Mouse (Mus musculus) adipocyte (in vitro differentiated cells): ENCODE measurements around the gene Cc2d2a.

ENCODE experiments used
- DNase-seq: peaks from one replicate; pipeline ENCODE4 v3.0.0-alpha.2; 2016; ENCODE audit warnings: low spot score

The Cc2d2a gene

DNA sequence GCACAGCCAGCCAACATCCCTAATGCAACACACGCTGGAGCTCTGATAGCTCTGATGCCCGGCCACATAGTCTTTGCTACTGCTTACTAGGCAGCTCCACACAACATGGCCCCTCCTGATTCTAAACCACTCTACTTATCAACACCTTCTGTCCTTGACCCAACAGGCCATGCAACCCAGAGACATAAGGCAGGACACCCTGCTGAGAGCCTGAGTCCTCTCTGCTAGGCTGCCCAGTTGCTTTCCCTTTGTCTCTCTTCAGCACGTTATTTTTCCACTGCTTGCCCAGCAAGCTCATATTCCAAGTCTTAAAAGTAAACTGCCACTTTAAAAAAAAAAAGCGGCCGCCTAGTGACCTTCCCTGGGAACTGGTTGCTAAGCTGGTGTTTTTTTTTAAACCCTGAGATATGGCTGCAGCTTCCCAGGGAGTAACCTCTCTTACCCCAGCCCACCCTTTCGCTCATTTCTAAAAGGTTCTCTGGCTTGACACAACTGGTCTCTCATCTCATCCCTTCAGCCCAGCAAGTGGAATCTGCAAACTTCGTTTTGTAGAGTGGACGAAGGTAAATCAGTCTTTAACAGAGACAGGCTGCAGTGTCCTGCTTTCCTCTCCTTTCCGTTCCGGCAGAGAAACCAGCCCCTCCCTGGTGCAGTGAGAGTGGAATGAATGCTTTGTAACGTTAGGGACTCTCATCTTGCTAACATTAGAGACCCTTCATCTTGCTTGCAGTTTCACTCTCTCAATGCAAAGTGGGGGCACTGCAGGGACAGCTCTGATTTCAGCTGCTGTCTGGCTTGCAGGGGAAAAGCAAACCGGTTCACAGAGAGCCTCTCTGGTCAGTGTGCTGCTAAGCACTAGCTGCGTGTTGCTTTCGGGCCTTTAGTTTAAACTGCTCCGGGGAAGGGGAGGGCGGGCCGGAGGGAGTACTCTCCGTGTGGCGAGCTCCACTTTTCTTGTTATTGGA, at the start of gene Cc2d2a:
Cc2d2a (plus strand) TSS at position 350 of the 965 bp plus-strand sequence.
- DNase-seq = peak; percentile 85

DNA sequence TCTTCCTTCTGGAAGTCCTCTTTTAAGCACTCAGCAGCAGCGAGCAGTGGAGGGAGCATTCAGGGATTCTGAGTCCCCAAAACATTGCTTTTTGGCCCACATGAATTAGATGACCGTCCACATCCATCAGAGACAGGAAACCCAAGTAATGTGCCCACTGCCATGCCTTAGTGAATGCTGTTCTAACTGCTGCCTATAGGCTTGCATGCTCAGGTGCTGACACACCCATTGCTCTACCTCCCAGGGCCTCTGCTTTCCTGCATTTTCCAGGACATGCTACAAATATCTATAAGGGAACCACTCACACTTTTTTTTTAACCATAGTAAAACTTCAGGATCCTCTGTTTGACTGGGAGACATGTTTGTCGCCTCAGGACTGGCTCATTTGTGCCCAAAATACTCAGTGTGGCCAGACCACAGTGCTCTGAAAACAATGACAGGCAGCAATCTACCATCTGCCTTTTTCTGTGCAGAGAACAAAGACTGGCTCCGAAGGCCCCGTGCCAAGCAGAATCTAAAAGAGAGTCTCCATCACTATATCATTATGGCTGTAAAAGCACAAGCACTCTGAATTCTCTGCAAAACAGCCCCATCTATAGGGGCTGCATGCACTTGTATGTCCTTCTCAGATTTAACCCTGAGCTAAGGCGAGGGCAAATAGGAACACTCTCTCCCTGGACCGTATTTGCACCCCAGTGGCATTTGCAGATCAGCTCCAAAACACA, 40.4 kb upstream of the Cc2d2a start:
- DNase-seq = no peak

DNA sequence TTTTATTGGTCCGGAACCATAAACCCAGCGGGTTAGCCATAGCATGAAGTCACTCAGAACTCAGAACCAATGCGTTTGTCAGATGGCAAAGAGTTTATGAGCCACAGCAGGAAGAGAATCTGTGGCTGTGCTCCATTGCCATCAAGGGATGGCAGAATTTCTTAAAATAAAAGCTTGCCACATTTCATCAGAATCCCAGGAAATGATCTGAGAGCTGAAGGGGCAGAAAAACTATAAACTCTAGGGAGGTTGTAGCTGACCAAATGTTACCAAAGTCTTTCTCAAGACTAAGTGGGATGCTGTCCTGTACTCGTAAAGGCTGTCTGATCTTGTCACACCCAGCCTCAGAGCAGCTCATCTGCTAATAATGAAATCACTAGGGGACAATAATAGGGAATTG, 36.7 kb upstream of the Cc2d2a start:
- no peak for DNase-seq

DNA sequence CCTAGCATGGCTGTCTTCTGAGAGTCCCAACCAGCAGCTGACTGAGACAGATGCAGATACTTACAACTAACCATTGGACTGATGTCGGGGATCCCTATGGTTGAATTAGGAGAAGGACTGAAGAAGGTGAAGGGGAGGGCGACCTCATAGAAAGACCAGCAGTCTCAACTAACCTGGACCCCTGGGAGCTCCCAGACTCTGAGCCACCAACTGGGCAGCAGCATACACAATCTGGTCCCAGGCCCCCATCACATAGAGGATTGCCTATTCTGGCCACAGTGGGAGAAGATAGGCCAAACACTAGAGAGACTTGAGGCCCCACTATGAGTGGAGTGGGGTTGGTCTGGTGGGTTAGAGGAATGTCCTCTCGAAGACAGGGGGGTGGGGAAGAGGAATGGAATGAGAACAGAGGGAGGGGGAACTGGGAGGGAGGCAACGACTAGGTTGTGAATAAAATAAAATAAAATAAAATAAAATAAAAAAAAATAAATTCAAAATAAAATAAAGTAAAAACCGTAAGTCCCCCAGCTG, 28.0 kb upstream of the Cc2d2a start:
- no peak for DNase-seq

DNA sequence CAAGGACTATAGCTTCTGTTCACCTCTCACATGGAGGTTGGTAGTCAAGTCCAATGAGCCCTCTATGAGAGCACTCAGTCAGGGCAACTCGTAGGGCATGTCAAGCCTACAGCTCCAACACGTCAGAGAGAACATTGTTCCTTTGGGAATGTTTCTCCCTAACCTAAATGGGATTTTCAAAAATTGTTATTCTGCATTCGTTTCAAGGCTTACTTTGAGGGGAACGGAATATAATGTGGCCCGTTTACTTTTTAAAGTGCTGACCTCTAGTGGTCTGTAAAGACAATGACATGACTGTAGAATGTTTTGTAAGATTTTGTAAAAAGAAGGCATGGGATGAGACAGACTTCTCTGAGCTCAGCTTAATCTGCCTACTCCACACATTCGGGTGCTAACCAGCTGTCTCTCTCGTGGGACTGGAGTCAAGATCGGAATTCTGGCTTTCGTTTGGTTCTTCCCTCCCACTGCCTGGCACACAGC, 27.5 kb upstream of the Cc2d2a start:
- DNase-seq = peak; percentile 39

DNA sequence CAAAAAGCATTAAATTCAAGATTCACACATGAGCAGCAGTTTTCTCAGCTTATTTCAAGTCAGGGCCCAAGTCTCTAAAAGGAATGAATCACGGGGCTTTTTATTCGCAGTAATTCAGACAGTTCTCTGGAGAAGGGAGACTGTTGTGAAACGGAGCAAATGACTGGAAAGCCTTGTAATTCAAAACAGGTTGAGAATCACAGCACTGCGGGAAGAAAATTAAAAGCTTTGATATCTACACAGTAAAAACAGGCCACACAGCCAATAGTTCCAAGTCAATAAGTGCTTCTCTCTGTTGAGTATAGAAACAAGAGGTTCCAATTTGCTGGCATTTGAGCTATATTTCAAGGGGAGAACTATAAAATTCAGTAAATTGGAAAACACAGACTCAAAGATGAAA, 17.1 kb upstream of the Cc2d2a start:
- DNase-seq = no peak

DNA sequence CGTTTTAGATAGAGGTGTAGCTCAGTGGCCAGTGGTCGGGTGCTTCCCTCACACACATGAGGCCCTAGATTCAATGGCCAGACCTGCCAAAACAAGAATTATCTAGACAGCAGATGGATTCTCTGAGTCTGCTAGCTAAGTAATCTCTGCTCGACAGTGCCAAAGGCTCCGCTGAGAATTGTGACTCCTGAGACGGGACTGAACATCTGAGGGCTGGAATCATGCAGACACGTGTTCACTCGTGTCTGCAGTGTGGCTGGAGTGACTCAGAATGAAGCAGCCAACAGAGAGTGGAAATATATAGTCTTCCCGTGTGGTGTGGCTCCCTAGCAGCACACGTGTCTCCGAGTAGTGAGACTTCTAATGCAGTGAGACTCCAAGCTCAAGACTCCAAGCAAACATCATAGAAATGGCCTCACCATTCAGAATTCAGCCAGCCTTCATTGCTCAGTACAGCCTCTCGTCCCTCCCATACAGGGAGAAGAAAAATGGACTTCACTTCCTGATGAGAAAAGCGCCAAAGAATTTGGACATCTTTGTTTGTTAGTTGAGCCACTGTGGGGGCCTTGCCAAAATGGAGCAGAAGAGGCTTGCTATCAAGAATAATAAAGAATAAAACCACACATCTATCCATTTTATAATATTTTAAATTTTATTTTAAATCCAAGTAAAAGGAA, 14.9 kb upstream of the Cc2d2a start:
- no peak for DNase-seq

DNA sequence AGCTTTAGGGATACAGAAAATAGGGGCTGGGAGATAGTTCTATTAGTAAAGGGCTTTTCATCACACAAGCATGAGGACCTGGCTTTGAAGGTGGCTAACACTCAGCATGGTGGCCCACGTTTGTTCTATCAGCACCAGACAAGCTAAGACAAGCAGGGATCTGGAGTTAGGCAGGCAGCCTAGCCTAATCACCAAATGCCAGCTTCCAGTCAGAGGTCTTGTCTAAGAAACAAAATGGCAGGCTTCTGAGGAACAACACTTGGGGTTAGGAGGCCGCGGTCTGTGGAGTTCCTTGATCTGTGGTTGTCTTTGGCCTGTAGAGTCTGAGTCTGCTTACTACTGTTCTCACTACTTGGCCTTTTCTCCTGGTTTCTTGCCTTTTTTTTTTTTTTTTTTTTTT, 648 bp upstream of the Cc2d2a start:
- no peak for DNase-seq

DNA sequence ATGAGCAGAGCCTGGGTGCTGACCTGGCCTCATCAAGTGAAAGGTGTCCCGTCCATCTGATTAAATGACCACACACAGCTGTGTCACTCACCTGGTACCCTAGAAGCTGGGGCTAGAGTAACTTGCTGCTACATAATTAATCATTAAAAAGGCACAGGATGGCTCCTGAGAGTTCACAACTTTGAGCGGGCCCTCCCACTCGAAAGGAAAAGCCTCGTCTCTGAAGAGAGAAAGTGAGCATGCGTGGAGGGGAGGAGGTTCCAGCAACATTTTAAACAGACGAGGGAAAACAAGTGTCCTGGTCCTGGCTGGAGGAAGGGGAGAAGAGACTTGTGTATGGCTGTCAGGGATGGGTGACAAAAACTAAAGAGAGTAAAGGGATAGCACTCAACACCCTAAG, 1.4 kb downstream of the Cc2d2a start:
- no peak for DNase-seq

DNA sequence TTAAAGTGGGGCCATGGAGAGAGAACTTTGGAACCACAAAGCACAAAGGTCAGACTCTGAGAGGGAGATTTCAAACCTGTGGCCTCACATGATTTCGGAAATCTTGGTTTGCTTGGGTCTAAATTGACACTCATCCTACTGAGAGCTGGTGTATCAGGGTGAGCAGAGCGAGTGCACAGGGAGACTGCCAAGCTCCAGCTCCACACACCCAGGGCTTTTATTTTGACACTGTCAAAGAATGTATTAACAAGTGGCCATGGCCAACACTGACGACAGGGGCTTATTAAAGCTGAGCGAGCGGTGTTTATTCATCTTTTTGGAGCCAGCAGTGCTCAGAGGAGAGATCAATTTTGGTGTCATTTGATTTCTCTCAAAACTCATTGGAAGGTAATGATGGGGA, 3.0 kb downstream of the Cc2d2a start:
- no peak for DNase-seq

DNA sequence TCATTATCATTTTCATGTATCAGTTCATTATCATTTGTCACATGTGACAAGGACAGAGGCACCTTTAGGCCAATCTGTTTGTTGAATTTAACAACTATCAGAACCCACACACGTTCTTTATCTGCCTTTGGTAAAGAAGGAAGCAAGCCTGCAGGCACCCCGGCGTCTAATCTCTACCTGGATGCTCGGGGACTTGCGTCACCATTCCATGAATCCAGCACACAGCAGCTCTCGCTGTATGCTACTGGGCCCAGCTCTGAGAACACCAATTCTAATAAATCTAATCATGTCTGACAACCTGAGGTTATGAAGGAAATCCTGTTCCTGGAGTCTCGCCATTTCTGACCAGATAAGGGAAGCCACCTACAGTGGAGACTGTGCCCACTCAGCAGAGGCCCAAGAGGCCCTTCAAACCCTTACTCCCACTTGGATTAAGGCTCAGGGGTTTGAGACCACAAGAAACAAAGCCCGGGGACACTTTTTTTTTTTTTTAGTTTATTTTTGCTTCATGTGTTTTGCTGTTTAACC, 7.0 kb downstream of the Cc2d2a start:
- no peak for DNase-seq

DNA sequence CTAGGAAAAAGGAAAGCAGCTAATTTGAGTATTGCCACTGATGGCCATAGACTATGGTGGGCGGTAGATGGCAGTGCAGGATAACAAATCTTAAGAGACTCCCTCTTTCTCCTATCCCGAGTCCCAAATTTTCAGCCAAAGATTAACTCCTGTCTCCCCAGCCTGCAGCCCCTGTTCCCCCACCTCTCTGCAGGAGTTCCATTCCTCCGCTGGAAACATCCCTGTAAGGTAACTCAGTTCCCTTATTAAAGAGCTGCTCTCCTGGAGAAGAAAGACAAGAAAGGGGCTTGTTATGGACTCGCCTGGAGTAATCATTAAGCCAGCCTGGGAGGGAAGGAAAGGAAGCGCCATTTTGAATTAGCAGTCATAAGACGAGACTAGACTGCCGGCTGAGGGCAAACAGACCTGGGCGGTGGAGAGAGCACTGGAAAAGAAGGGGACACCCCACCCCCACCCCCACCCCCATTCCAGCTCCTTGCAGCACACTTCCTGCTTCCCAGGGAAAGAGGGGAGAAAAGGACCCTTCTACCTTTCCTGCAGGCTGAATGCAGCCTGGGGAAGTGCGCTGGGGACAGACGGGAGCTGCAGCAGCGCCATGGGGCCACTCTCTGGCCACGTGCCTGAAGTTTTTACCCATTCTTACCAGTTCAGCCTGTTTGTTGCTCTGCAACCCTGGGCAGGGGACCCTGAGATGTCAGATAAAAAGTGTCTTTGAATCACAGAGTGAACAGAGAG, 10.2 kb downstream of the Cc2d2a start:
- peak; percentile 92 for DNase-seq

DNA sequence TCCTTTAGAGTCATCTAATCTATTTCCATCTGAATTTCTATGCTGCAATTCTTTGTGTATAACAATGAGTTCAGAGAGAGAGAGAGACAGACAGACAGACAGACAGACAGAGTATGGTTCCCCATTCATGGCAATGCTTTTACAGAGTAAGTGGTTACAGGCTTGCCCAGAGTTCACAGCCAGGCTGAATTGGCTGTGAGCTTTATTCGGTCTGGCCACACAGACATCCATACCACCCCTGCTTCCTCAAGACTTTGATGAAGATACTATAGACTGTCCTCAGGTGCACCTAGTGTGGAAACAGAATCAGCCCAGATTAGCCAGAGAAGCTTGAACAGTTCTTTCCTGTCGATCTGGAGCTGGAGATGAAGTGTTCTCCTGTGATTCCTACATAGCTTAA, 10.9 kb downstream of the Cc2d2a start:
- DNase-seq = no peak

DNA sequence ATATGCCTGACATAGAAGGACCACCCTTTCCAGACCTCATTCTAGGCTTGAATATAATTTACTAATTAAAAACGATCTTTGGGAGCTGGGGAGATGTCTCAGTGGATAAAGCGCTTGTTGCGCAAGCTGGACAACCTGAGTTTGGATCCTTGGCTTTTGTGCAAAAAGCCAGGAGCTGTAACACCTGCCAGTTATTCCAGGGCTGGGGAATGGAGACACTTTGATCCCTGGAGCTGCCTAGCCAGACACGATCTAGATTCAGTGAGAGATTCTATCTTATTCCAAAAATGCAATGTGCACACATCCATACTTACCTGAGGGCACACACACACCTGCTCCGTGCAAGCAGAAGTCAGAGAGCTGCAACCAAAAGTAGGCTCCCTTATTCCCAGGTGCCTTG, 23.3 kb downstream of the Cc2d2a start:
- DNase-seq = no peak

DNA sequence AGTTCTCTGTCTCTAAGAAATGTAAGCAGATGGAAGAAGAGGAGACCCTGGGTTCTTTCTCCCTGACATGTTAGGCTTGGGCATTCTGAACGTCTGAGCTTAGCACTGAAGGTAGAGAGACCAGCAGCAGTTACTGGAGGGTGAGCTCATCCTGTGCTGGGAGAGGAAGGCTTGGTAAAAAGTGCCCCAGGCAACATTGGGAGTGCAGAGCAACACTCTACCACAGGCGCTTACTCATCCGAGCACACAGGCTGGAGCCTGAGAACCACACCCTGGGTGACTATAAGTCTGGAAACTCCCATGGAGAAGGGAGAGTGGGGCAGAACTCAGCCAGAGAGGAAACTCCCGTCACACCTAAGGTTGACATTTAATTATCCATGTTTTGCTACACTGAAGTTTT, 30.3 kb downstream of the Cc2d2a start:
- no peak for DNase-seq

DNA sequence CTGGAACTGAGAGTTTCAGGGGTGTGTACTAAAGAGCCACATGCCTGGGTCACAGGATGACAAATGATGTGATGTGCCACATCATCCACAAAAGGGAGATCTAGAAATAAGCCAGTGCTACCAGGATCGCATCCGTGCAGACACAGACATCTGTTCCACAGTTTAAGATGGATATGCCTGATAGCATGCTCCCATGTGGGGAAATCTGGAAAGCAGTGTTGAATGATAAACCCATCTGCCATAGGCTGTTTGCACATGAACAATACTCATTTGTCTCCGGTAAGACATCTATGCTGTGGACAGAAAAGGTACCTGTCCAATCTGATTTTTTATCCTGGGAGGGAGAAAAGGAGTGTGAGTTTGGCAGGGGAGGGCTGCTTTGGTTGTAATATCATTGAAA, 35.0 kb downstream of the Cc2d2a start:
- DNase-seq = no peak

DNA sequence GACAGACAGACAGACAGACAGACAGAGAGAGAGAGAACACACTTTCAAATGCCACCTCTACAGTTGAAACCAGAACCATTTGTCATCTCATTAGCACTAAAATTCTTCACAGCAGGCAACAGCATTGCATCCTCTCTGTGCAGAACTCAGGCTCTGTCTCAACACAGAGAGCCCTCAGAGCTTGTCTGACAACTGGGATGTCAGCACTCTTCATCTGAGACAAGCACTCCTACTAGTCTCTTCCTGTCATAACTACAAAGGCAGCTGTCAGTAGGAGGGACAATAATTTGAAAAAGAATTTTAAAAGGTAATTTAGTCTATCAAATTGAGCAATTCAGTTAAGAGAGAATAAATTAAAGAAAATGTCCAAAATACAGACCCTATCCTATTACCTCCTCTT, 37.1 kb downstream of the Cc2d2a start:
- DNase-seq = no peak

DNA sequence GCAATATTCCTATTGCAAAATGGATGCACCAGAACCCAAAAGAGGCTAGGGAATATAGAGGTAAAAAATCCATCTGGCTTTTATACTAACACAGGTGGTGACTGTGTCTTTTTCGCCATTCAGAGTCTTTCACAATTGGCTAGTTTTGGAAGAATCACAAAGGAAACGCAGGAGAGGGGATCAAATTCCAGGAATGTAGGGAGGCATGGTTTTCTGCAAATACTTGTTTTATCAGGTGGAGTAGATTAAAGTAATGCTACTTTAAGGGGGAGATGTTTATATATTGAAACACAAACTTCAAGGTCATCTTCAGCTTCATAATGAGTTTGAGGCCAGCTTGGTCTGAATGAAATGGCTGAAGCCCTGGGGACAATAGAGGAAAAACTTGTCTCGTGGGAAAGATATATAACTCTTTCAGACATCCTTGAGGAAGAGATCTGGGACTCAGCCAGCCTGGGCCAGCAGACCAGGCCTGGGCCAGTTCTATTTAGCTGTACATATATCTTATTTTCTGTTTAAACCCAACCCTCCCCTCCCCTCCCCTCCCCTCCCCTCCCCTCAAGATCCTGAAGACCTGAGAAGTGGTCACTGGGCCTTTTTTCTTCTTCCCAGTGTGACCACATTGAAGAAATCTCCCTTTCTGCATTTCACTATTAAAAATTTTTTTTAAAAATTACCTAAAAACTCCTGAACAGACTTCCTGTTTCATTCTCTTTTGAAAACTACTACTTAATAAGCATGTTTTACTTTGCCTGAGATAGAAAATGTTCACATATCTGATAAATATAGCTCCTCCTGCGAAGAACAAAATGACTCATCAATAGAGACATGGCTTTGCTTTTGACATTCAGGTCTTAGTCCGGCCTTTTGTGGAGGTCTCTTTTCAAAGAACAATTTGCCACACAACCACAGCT, 59.6 kb downstream of the Cc2d2a start:
- DNase-seq = no peak

DNA sequence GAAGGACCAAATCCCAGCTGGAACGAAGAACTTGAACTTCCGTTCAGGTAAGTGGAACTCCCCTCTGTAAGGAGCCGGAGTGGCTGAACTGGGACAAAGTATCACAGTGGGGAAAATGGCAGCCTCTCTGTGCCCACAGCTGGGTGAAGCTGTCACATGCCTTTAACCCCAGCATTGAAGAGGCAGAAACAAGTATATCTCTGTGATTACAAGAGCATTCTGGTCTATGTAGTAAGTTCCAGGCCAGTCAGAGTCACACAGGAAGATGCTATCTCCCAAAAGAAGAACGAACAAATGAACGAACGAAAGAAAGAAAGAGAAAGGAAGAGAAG, 60.3 kb downstream of the Cc2d2a start:
- no peak for DNase-seq

DNA sequence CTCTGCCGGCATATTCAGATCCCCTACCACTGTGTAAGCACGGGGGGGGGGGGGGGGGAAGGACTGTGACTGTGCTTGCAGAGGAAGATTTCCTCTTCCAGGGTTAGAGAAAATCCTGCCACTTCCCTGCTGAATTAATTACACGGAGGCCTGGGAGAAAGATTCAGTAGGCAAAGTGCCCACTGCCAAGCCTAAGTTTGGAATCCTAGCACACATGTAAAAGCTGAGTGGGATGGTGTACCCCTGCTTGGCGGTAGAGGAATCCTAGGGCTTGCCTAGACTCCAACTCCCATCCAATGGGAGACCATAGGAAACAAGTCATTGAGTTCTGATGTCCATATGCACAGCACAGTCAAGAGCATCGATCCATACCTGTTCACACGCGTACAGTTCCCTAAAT, 61.7 kb downstream of the Cc2d2a start:
- no peak for DNase-seq
